Mouse (Mus musculus) CH12.LX (cell line): ENCODE measurements around the gene Zfp746.

ENCODE experiments used
- CTCF ChIP-seq, 2 experiments: IDR thresholded peaks in 1 of 2; conservative IDR thresholded peaks in 1 of 2; 2 replicates each; pipeline ENCODE4 v1.5.1; 2011 to 2012; ENCODE audit warnings: low read depth in 2 of 2, low read length in 2 of 2, improper control_type of control experiment in 1 of 2, inconsistent platforms in 1 of 2, mild to moderate bottlenecking in 1 of 2, moderate library complexity in 1 of 2
- GABPA ChIP-seq: IDR thresholded peaks from 2 replicates; pipeline ENCODE4 v1.6.1; 2012; ENCODE audit warnings: low read depth, low read length, improper control_type of control experiment, inconsistent platforms; ENCODE audit not compliant: insufficient replicate concordance
- IRF4 ChIP-seq: IDR thresholded peaks from 2 replicates; pipeline ENCODE4 v1.6.1; 2014; ENCODE audit warnings: low read depth, mild to moderate bottlenecking, inconsistent platforms, low read length, improper control_type of control experiment
- POLR2A ChIP-seq: IDR thresholded peaks from 2 replicates; pipeline ENCODE4 v1.6.1; 2011; ENCODE audit warnings: low read depth, mild to moderate bottlenecking, improper control_type of control experiment, low read length
- TCF12 ChIP-seq: IDR thresholded peaks from 2 replicates; pipeline ENCODE4 v1.6.1; 2014; ENCODE audit warnings: low read depth, mild to moderate bottlenecking, inconsistent platforms, low read length, improper control_type of control experiment
- ZNF384 ChIP-seq: IDR thresholded peaks from 2 replicates; pipeline ENCODE4 v1.6.1; 2012; ENCODE audit warnings: low read depth, low read length, improper control_type of control experiment, inconsistent platforms

- TF ChIP-seq TCF12 (0 out of 2 replicates have a peak, but pooled peaks have one; percentile 37), CTCF (conservative IDR thresholded peaks at IDR 0.05 in 1 of 2, IDR thresholded peaks at IDR 0.05 in 1 of 2; ENCODE audit: low read depth in 2 of 2, low read length in 2 of 2) (peak in 1 of 2 experiments; percentile 38; a peak in 2 of 4 replicates), ZNF384 (no peak), GABPA (no peak), POLR2A (no peak), IRF4 (peak; percentile 32; the same call in 1 of the 2 replicates)
These were observed 630 bp downstream of the Zfp746 start for GRCm38 (mm10) chr6:48085521-48086404.
